Mouse (Mus musculus) stomach, postnatal 0 days (tissue): ENCODE measurements around the gene Ryr2. TPM values are rescaled to one million over a fixed set of nuclear protein-coding genes. Genes with fewer than 3 reads are reported as not detected.

ENCODE experiments used
- ATAC-seq: fragments of 200-750 bp; cut with Nextera tagmentation; 2 replicates; pipeline ENCODE4 v1.8.0; 2017; ENCODE audit not compliant: low FRiP score, low TSS enrichment
- DNase-seq: peaks from one replicate; pipeline ENCODE4 v3.0.0-alpha.2; 2016; ENCODE audit warnings: low spot score
- H3K27ac ChIP-seq: fragments of 300-500 bp; sonication (generic); replicated peaks from 2 replicates; pipeline ENCODE4 v1.5.1; 2014; ENCODE audit warnings: mild to moderate bottlenecking, control low read depth
- H3K27me3 ChIP-seq: fragments of 300-500 bp; sonication (generic); 2 replicates; pipeline ENCODE4 v1.6.1; 2014; ENCODE audit warnings: low read length; ENCODE audit not compliant: control insufficient read depth, insufficient read depth
- H3K36me3 ChIP-seq: fragments of 300-500 bp; sonication (generic); 2 replicates; pipeline ENCODE4 v1.6.1; 2014; ENCODE audit warnings: low read length, mixed read lengths; ENCODE audit not compliant: control insufficient read depth, insufficient read depth
- H3K4me1 ChIP-seq: fragments of 300-500 bp; sonication (generic); replicated peaks from 2 replicates; pipeline ENCODE4 v1.6.1; 2014; ENCODE audit warnings: antibody characterized with exemption; ENCODE audit not compliant: control insufficient read depth, insufficient read depth
- H3K4me2 ChIP-seq: fragments of 300-500 bp; sonication (generic); replicated peaks from 2 replicates; pipeline ENCODE4 v1.6.1; 2014; ENCODE audit warnings: low read depth, mild to moderate bottlenecking, control low read depth, moderate library complexity
- H3K4me3 ChIP-seq: fragments of 300-500 bp; sonication (generic); 2 replicates; pipeline ENCODE4 v1.5.1; 2014; ENCODE audit warnings: low read depth, low read length, control low read depth
- H3K9ac ChIP-seq: fragments of 300-500 bp; sonication (generic); 2 replicates; pipeline ENCODE4 v1.6.1; 2014; ENCODE audit warnings: mild to moderate bottlenecking, low read length, control low read depth, mixed read lengths
- H3K9me3 ChIP-seq: fragments of 300-500 bp; sonication (generic); 2 replicates; pipeline ENCODE4 v1.6.1; 2016; ENCODE audit warnings: low read length; ENCODE audit not compliant: control insufficient read depth
- CTCF ChIP-seq: IDR thresholded peaks from 2 replicates; pipeline ENCODE4 v1.5.1; 2016; ENCODE audit warnings: antibody characterized with exemption, low read depth, mild to moderate bottlenecking, moderate library complexity
- EP300 ChIP-seq: optimal IDR thresholded peaks from 2 replicates; pipeline ENCODE3; 2016; ENCODE audit warnings: antibody characterized with exemption
- WGBS: fragments of 180-500 bp; shearing (Covaris S2); extraction: QIAGEN DNeasy Blood & Tissue Kit; methylation state at CpG from one replicate; pipeline ENCODE4 v1.1.7; 2014; 5-methylcytosine and 5-hydroxymethylcytosine counted together
- polyA plus RNA-seq: library from polyadenylated mRNA; unstranded; fragments of >200 nt; fragmentation: Nextera tagmentation; extraction: Ambion mirVana; gene quantifications from 2 replicates; pipeline ENCODE4 v1.2.1, GENCODE M21; 2015

Ryr2 gene
- polyA plus RNA-seq, 1 experiment from 2014 or later: 0.61 TPM

DNA sequence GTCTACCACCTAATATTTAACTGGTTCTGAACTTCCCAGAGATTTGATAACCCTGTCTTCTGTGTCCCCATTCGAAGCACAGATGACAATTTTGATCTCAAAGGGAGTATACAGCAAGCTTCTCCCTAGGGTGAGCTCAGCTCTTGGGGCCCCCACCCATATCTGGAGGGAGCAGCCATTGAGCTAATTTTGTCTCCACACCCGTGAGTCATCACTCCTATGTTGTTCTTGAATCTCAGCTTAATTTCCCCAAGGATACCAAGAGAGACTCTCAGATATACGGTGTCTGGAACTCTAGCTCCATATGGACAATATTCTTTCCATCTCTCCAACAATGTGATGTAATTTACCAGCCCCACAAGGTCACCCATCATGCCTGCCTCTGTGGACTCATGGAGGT, 66.8 kb downstream of the Ryr2 start:
- Histone ChIP-seq H3K4me1 (no peaks in the 10 kb centered on the region), H3K4me3 (no peak overlapping the region), H3K9ac (no peak overlapping the region), H3K27me3 (no peaks in the 10 kb centered on the region), H3K9me3 (no peaks in the 10 kb centered on the region), H3K36me3 (no peaks in the 10 kb centered on the region), H3K27ac (no peak overlapping the region), H3K4me2 (no peak overlapping the region)
- 78% methylated on average over 3 of the region's 3 CpGs for WGBS
- DNase-seq (no peak), ATAC-seq (no peak)
- TF ChIP-seq EP300 (no peak), CTCF (no peak)

- Histone ChIP-seq H3K36me3 (no peaks in the 10 kb centered on the region), H3K4me1 (no peaks in the 10 kb centered on the region), H3K27ac (no peak overlapping the region), H3K27me3 (no peaks in the 10 kb centered on the region), H3K4me2 (no peak overlapping the region), H3K9ac (no peak overlapping the region), H3K4me3 (no peak overlapping the region), H3K9me3 (no peaks in the 10 kb centered on the region)
- 61% methylated on average over 4 of the region's 4 CpGs for WGBS
- no peak for ATAC-seq
- TF ChIP-seq EP300: no peak
- no peak for TF ChIP-seq CTCF
- DNase-seq: no peak
Measured at GRCm38 (mm10) chr13:12038676-12039075, 68.1 kb downstream of the Ryr2 start.

DNA sequence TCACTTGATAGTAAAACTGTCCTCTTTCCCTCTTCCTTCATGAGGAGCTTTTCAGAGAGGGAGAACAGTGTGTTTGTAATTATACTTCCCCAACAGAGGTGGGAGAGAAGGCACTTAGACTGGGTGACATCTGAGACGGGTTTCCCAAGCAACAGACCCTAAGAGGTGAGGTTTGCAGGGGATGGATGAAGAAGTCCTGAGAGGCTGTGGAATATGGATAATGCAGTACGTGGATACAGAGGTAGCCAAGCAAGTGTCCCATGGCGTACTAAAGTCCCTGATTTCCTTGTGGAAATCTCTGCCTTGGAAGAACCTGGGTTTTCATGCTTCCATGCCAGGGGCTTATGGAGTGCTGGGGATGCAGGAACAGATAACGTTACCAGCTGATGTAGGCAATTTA, 69.5 kb downstream of the Ryr2 start:
- Histone ChIP-seq H3K4me2 (no peak overlapping the region), H3K36me3 (no peaks in the 10 kb centered on the region), H3K27ac (no peak overlapping the region), H3K27me3 (no peaks in the 10 kb centered on the region), H3K4me3 (no peak overlapping the region), H3K9ac (no peak overlapping the region), H3K4me1 (no peaks in the 10 kb centered on the region), H3K9me3 (no peaks in the 10 kb centered on the region)
- no peak for DNase-seq
- ATAC-seq: no peak
- 78% methylated on average over 4 of the region's 4 CpGs for WGBS
- no peak for TF ChIP-seq EP300
- no peak for TF ChIP-seq CTCF

- WGBS: 23% methylated on average over 4 of the region's 4 CpGs
- no peak for ATAC-seq
- TF ChIP-seq CTCF (no peak), EP300 (no peak)
- Histone ChIP-seq H3K9ac (no peak overlapping the region), H3K9me3 (no peaks in the 10 kb centered on the region), H3K36me3 (no peaks in the 10 kb centered on the region), H3K4me1 (no peaks in the 10 kb centered on the region), H3K27me3 (no peaks in the 10 kb centered on the region), H3K4me3 (no peak overlapping the region), H3K4me2 (no peak overlapping the region), H3K27ac (no peak overlapping the region)
- DNase-seq: no peak
Measured at GRCm38 (mm10) chr13:12036834-12037233, 69.9 kb downstream of the Ryr2 start.

- Histone ChIP-seq H3K4me2 (no peak overlapping the region), H3K9me3 (no peaks in the 10 kb centered on the region), H3K4me1 (no peaks in the 10 kb centered on the region), H3K9ac (no peak overlapping the region), H3K4me3 (no peak overlapping the region), H3K27ac (no peak overlapping the region), H3K36me3 (no peaks in the 10 kb centered on the region), H3K27me3 (no peaks in the 10 kb centered on the region)
- TF ChIP-seq EP300 (no peak), CTCF (no peak)
- no peak for ATAC-seq
- 70% methylated on average over 6 of the region's 6 CpGs for WGBS
- DNase-seq: no peak
Measured at GRCm38 (mm10) chr13:12033914-12034313, 72.8 kb downstream of the Ryr2 start.

GRCm38 (mm10) chr13:12033272-12033671, 73.5 kb downstream of the Ryr2 start:
- Histone ChIP-seq H3K4me2 (no peak overlapping the region), H3K36me3 (no peaks in the 10 kb centered on the region), H3K27me3 (no peaks in the 10 kb centered on the region), H3K27ac (no peak overlapping the region), H3K9me3 (no peaks in the 10 kb centered on the region), H3K4me1 (no peaks in the 10 kb centered on the region), H3K4me3 (no peak overlapping the region), H3K9ac (no peak overlapping the region)
- TF ChIP-seq CTCF: no peak
- TF ChIP-seq EP300: no peak
- WGBS: 86% methylated on average over 5 of the region's 5 CpGs
- no peak for ATAC-seq
- DNase-seq: no peak
